Mouse (Mus musculus) adrenal gland, postnatal 0 days (tissue): Measurements from ENCODE around the gene Nme4. TPM values are rescaled to one million over a fixed set of nuclear protein-coding genes. Genes with fewer than 3 reads are reported as not detected.

Source experiments
- polyA plus RNA-seq: library from polyadenylated mRNA; unstranded; fragments of >200 nt; fragmentation: Nextera tagmentation; extraction: Ambion mirVana; gene quantifications from 2 replicates; pipeline ENCODE4 v1.2.1, GENCODE M21; 2015

Gene Nme4
- 32.7 and 33.1 TPM in 2 replicates for polyA plus RNA-seq

DNA sequence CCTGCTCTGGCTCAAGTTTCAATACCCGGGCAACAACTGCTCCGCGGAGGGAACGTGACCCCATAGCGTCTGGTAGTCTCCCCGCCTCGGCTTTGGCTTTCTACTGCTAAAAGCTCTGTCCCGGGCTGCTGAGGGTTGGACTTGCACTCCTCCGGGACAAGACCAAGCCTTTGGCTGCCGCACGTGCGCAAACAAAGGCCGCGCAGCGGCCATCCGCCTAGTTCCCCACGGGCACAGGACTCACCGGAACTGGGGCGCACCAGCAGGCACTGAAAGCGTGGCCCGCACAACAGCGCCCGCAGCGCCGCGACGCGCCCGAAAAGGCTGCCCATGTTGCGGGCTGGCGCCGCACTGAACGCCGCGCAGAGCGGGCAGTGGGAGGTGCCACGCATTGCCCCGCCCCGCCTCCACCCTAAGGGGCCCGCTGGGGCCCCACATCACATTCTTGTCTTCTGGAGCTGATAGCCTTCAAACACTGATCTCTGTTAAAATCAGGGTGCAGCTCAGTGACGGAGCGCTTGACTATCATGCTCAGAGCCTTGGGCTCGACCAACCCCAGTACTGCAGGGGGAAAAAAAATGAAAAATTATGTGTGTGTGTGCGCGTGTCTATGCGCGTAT, at the start of gene Nme4:
Gene Nme4 (minus strand): TSS at position 482 of the 620 bp plus-strand sequence.

DNA sequence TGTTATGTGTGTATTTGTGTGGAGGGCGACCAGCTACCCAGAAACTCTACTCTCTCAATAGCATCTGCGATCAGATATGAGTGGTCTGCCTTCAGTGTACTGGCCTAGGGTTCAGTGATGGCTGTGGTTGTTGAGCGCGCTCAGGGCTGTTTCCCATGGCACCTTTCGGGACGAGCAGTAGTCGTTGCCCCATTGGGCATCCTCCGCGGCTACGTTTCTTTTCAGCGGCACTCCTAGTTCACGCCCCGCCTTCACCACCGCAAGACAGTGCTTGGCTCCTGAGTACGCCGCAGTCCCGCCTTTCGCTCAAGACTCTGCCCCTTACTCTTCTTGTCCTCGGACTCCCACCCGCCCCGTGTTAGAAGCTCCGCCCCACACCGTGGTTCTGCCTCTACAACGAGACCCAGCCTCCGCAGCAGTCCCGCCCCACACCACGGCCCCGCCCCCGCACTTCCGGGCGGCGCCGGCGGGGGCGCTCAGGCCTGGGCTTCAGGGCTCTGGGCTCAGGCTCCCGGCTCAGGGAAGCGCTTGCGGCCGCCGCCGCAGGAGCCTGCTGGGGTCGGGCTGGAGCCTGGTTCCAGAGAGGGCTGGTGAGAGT, 42.9 kb upstream of the Nme4 start, which contains the start of gene Axin1:
Gene Axin1 (plus strand): TSS at position 450 of the 598 bp plus-strand sequence.

GRCm38 (mm10) chr17:26123267-26123684, 27.9 kb upstream of the Nme4 start, which contains the start of gene Mrpl28:
Mrpl28 (plus strand) TSS chr17:26123500.

DNA sequence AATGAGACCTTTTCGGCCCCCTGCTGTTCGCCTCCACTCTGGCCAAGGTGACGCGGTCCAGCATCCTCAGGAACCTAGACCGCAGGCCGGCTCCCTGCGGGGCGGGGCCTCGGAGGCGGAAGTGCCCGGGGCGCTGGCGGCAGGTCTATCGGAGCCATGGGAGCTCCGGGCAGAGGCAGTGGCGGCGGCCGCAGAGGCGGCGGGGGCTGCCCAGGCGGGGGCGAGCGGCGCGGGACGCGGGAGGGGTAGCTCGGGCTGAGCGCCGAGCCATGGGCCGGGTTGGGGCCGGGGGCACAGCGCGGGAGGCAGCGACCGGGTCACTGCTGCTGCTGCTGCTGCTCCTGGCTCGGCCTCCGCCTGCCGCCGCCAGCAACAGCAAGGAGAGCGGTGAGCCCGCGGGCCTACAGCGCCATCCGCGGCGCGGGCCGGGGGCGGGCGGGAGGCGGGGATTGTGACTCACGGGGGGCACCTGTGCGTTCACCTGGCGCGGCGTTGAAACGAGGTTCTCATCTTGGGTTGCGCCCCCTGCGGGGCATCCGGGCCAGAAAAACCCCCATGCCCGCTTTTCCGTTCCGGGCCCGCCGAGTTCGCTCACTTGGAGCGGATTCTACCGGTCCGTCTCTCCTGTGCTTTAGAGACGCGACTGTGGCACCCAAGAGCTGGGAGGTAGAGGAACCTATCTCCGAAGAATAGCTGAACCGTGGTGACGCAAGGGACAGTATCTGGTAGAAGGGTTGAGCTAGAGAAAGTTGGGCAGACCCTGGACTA, 18.0 kb upstream of the Nme4 start, which contains the start of gene Tmem8:
Gene Tmem8 (plus strand): TSS at position 119 of the 768 bp plus-strand sequence.

GRCm38 (mm10) chr17:26089905-26090632, 5.3 kb downstream of the Nme4 start, which contains the start of gene Decr2:
Decr2 (minus strand) TSS chr17:26090337.

GRCm38 (mm10) chr17:26068831-26069739, 26.3 kb downstream of the Nme4 start, which contains the start of gene Rab11fip3:
Rab11fip3 (minus strand) TSS chr17:26069555.

Other genes with a start within 250 kb of the Nme4 start
- 7.4 and 12.5 TPM in 2 replicates for gene Wdr90, start 234.1 kb downstream of the Nme4 start, polyA plus RNA-seq
- 272 and 300 TPM in 2 replicates for gene Mcrip2, start 226.8 kb downstream of the Nme4 start, polyA plus RNA-seq
- gene Mettl26, start 220.5 kb downstream of the Nme4 start, polyA plus RNA-seq = 88.6 and 139 TPM in 2 replicates
- 0.36 and 0.51 TPM in 2 replicates for gene Wfikkn1, start 214.7 kb downstream of the Nme4 start, polyA plus RNA-seq
- gene Rab40c, start 175.9 kb downstream of the Nme4 start, polyA plus RNA-seq = 20.0 and 27.4 TPM in 2 replicates
- 35.6 and 46.1 TPM in 2 replicates for gene Pigq, start 150.7 kb downstream of the Nme4 start, polyA plus RNA-seq
- gene Nhlrc4, start 150.6 kb downstream of the Nme4 start, polyA plus RNA-seq = 0.18 TPM in 1 of 2 replicates, not detected in the other
- 0.21 TPM in 1 of 2 replicates, not detected in the other for gene A930017K11Rik, start 143.0 kb downstream of the Nme4 start, polyA plus RNA-seq
- 9.1 and 11.3 TPM in 2 replicates for gene Capn15, start 109.8 kb downstream of the Nme4 start, polyA plus RNA-seq
- gene Rab11fip3, start 26.0 kb downstream of the Nme4 start, polyA plus RNA-seq = 6.9 and 7.5 TPM in 2 replicates
- gene Decr2, start 5.3 kb downstream of the Nme4 start, polyA plus RNA-seq = 37.1 and 42.1 TPM in 2 replicates
- 3.1 and 4.5 TPM in 2 replicates for gene Tmem8, start 17.7 kb upstream of the Nme4 start, polyA plus RNA-seq
- gene Mrpl28, start 27.9 kb upstream of the Nme4 start, polyA plus RNA-seq = 180 and 209 TPM in 2 replicates
- gene Axin1, start 43.1 kb upstream of the Nme4 start, polyA plus RNA-seq = 14.9 and 18.4 TPM in 2 replicates
- 3.2 and 6.9 TPM in 2 replicates for gene Pdia2, start 103.5 kb upstream of the Nme4 start, polyA plus RNA-seq
- 10.2 and 16.3 TPM in 2 replicates for gene Rgs11, start 107.3 kb upstream of the Nme4 start, polyA plus RNA-seq
- gene Arhgdig, start 112.2 kb upstream of the Nme4 start, polyA plus RNA-seq = 36.0 and 74.3 TPM in 2 replicates
- 48.4 and 80.9 TPM in 2 replicates for gene Fam234a, start 148.6 kb upstream of the Nme4 start, polyA plus RNA-seq
- 44.4 and 65.5 TPM in 2 replicates for gene Luc7l, start 157.3 kb upstream of the Nme4 start, polyA plus RNA-seq